Mouse (Mus musculus) heart, embryonic 11.5 days (tissue): ENCODE measurements around the gene G0s2. TPM values are rescaled to one million over a fixed set of nuclear protein-coding genes. Genes with fewer than 3 reads are reported as not detected.

Source experiments
- ATAC-seq: fragments of 200-750 bp; cut with Nextera tagmentation; replicated peaks from 2 replicates; pipeline ENCODE4 v1.8.0; 2017; ENCODE audit warnings: moderate library complexity; ENCODE audit not compliant: insufficient number of reproducible peaks, low FRiP score, low TSS enrichment
- H3K27ac ChIP-seq: fragments of 300-500 bp; sonication (generic); 2 replicates; pipeline ENCODE4 v1.5.1; 2014; ENCODE audit warnings: mild to moderate bottlenecking, low read depth, low read length
- H3K27me3 ChIP-seq: fragments of 300-500 bp; sonication (generic); 2 replicates; pipeline ENCODE4 v1.6.1; 2014; ENCODE audit warnings: mild to moderate bottlenecking, low read length, mixed read lengths; ENCODE audit not compliant: control insufficient read depth, insufficient read depth
- H3K36me3 ChIP-seq: fragments of 300-500 bp; sonication (generic); 2 replicates; pipeline ENCODE4 v1.6.1; 2014; ENCODE audit warnings: mild to moderate bottlenecking, low read length, moderate library complexity, mixed read lengths; ENCODE audit not compliant: control insufficient read depth, insufficient read depth
- H3K4me1 ChIP-seq: fragments of 300-500 bp; sonication (generic); 2 replicates; pipeline ENCODE4 v1.6.1; 2014; ENCODE audit warnings: low read length; ENCODE audit not compliant: control insufficient read depth, insufficient read depth
- H3K4me2 ChIP-seq: fragments of 300-500 bp; sonication (generic); 2 replicates; pipeline ENCODE4 v1.6.1; 2014; ENCODE audit warnings: mild to moderate bottlenecking, moderate library complexity
- H3K4me3 ChIP-seq: fragments of 300-500 bp; sonication (generic); 2 replicates; pipeline ENCODE4 v1.5.1; 2014; ENCODE audit warnings: low read depth, low read length
- H3K9ac ChIP-seq: fragments of 300-500 bp; sonication (generic); 2 replicates; pipeline ENCODE4 v1.6.1; 2014; ENCODE audit warnings: mild to moderate bottlenecking, low read depth, low read length, moderate library complexity
- H3K9me3 ChIP-seq: fragments of 300-500 bp; sonication (generic); replicated peaks from 2 replicates; pipeline ENCODE4 v1.6.1; 2016; ENCODE audit warnings: low read length; ENCODE audit not compliant: control insufficient read depth
- WGBS: fragments of 180-500 bp; shearing (Covaris S2); extraction: QIAGEN DNeasy Blood & Tissue Kit; methylation state at CpG from one replicate; pipeline ENCODE4 v1.1.7; 2014; ENCODE audit not compliant: insufficient replicate concordance; 5-methylcytosine and 5-hydroxymethylcytosine counted together
- polyA plus RNA-seq: library from polyadenylated mRNA; unstranded; fragments of >200 nt; fragmentation: Nextera tagmentation; extraction: Ambion mirVana; gene quantifications from 2 replicates; pipeline ENCODE4 v1.2.1, GENCODE M21; 2014

G0s2 gene
- polyA plus RNA-seq, 1 experiment from 2014 or later: 45.3 TPM

DNA sequence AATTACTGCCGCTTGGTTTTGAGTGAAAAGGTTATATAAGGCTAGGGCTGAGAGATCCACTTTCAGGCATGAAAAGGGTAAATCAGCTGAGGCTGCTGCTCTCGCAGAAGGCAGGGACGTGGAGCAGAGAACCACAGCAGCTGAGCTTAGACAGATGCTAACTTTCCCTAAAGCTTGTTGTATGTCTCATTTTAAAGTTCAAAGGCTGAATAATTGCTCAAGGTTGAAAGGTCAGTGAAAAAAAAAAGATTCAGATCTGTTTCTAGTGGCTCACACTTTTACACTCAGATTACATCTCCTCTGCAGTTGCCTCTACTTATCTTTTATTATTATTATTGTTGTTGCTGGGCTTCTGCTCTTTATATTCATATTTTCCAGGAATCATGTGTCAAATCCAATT lies 47.5 kb downstream of the G0s2 start:
- WGBS: 66% methylated on average over 3 of the region's 3 CpGs
- H3K4me1 ChIP-seq: no peaks in the 10 kb centered on the region
- ATAC-seq: no peak
- no peak overlapping the region for H3K27ac ChIP-seq
- no peaks in the 10 kb centered on the region for H3K27me3 ChIP-seq
- H3K9ac ChIP-seq: no peak overlapping the region
- no peak overlapping the region for H3K4me3 ChIP-seq
- H3K4me2 ChIP-seq: no peak overlapping the region
- H3K9me3 ChIP-seq: no peaks in the 10 kb centered on the region
- no peaks in the 10 kb centered on the region for H3K36me3 ChIP-seq

Other genes starting within 250 kb of the G0s2 start
- 2.3 and 2.4 TPM in 2 replicates for gene Syt14, start 237.4 kb downstream of the G0s2 start, polyA plus RNA-seq
- gene Diexf, start 142.9 kb downstream of the G0s2 start, polyA plus RNA-seq: 5.6 and 6.9 TPM in 2 replicates
- gene Irf6, start 120.1 kb downstream of the G0s2 start, polyA plus RNA-seq: 3.2 and 3.6 TPM in 2 replicates
- gene A130010J15Rik, start 105.2 kb downstream of the G0s2 start, polyA plus RNA-seq: 11.9 and 14.2 TPM in 2 replicates
- 2.0 and 2.1 TPM in 2 replicates for gene Traf3ip3, start 71.5 kb downstream of the G0s2 start, polyA plus RNA-seq
- 0.64 and 1.2 TPM in 2 replicates for gene Lamb3, start 65.5 kb downstream of the G0s2 start, polyA plus RNA-seq
- gene Hsd11b1, start 9.1 kb downstream of the G0s2 start, polyA plus RNA-seq: 1.6 and 2.2 TPM in 2 replicates
- gene Camk1g, start 97.1 kb upstream of the G0s2 start, polyA plus RNA-seq: 7.2 and 8.1 TPM in 2 replicates